Mouse (Mus musculus): ENCODE results near the gene Hacd3. TPM values are rescaled to one million over a fixed set of nuclear protein-coding genes. Genes with fewer than 3 reads are reported as not detected.

Hacd3 gene
- total and polyA plus RNA-seq, 3 experiments = 3.3 to 48.1 (median 22.3) TPM

- Histone ChIP-seq H3K27me3 (ENCODE audit: insufficient read depth, low read length) (peaks cover 81% of the 10 kb centered on the region), H3K4me1 (ENCODE audit: insufficient read depth, low read depth, low read length) (no peaks in the 10 kb centered on the region)
- TF ChIP-seq TAL1 (conservative IDR thresholded peaks at IDR 0.05; ENCODE audit: low read depth, low read length) (no peak), CTCF (IDR thresholded peaks at IDR 0.05; ENCODE audit: low read depth, low read length) (no peak), POLR2AphosphoS5 (IDR thresholded peaks at IDR 0.05; ENCODE audit: insufficient replicate concordance, low read depth, low read length) (no peak), GATA1 (IDR thresholded peaks at IDR 0.05; ENCODE audit: borderline replicate concordance, low read length) (no peak), GATA2 (IDR thresholded peaks at IDR 0.05; ENCODE audit: borderline replicate concordance, low read depth, low read length) (no peak)
Measured at GRCm38 (mm10) chr9:64947483-64948095, 73.9 kb downstream of the Hacd3 start.

GRCm38 (mm10) chr9:64943997-64944396 is 77.5 kb downstream of the Hacd3 start:
- ATAC-seq (ENCODE audit: extremely low read depth, insufficient number of reproducible peaks, low FRiP score, poor library complexity, severe bottlenecking) (no peak), DNase-seq (ENCODE audit: low spot score) (no peak)
- no peaks in the 10 kb centered on the region for H3K9me3 ChIP-seq (replicated peaks)
- peaks cover 6% of the 10 kb centered on the region for H3K4me1 ChIP-seq (ENCODE audit: insufficient read depth, low read depth, low read length)
- no peak for TF ChIP-seq GATA2 (IDR thresholded peaks at IDR 0.05; ENCODE audit: borderline replicate concordance, low read depth, low read length)
- TF ChIP-seq POLR2AphosphoS5 (IDR thresholded peaks at IDR 0.05; ENCODE audit: insufficient replicate concordance, low read depth, low read length) = no peak
- no peak for TF ChIP-seq CTCF (IDR thresholded peaks at IDR 0.05; ENCODE audit: low read depth, low read length)
- TF ChIP-seq GATA1 (IDR thresholded peaks at IDR 0.05; ENCODE audit: borderline replicate concordance, low read length) = no peak
- TF ChIP-seq TAL1 (conservative IDR thresholded peaks at IDR 0.05; ENCODE audit: low read depth, low read length) = no peak
- no peak overlapping the region for H3K4me3 ChIP-seq (ENCODE audit: low read depth, low read length)
- H3K36me3 ChIP-seq (replicated peaks) = no peaks in the 10 kb centered on the region
- peaks cover 73% of the 10 kb centered on the region for H3K27me3 ChIP-seq (ENCODE audit: insufficient read depth, low read length)

More at GRCm38 (mm10) chr9:64947483-64948095, 73.9 kb downstream of the Hacd3 start:
- no peak overlapping the region for H3K4me3 ChIP-seq (ENCODE audit: low read depth, low read length)
- H3K36me3 ChIP-seq (replicated peaks) = no peaks in the 10 kb centered on the region
- no peaks in the 10 kb centered on the region for H3K9me3 ChIP-seq (replicated peaks)
- DNase-seq (ENCODE audit: low spot score) = no peak
- ATAC-seq (ENCODE audit: extremely low read depth, insufficient number of reproducible peaks, low FRiP score, poor library complexity, severe bottlenecking) = no peak

- no peak for TF ChIP-seq TAL1 (conservative IDR thresholded peaks at IDR 0.05; ENCODE audit: low read depth, low read length)
- no peak for TF ChIP-seq POLR2AphosphoS5 (IDR thresholded peaks at IDR 0.05; ENCODE audit: insufficient replicate concordance, low read depth, low read length)
- TF ChIP-seq GATA1 (IDR thresholded peaks at IDR 0.05; ENCODE audit: borderline replicate concordance, low read length) = no peak
- no peak for TF ChIP-seq CTCF (IDR thresholded peaks at IDR 0.05; ENCODE audit: low read depth, low read length)
- TF ChIP-seq GATA2 (IDR thresholded peaks at IDR 0.05; ENCODE audit: borderline replicate concordance, low read depth, low read length) = no peak
- DNase-seq (ENCODE audit: low spot score) = no peak
- Histone ChIP-seq H3K4me3 (ENCODE audit: low read depth, low read length) (no peak overlapping the region), H3K27me3 (ENCODE audit: insufficient read depth, low read length) (peaks cover 67% of the 10 kb centered on the region), H3K9me3 (replicated peaks) (no peaks in the 10 kb centered on the region), H3K4me1 (ENCODE audit: insufficient read depth, low read depth, low read length) (peaks cover 18% of the 10 kb centered on the region), H3K36me3 (replicated peaks) (no peaks in the 10 kb centered on the region)
- ATAC-seq (ENCODE audit: extremely low read depth, insufficient number of reproducible peaks, low FRiP score, poor library complexity, severe bottlenecking) = no peak
Measured at GRCm38 (mm10) chr9:64941650-64942049, 79.8 kb downstream of the Hacd3 start.

- no peak for DNase-seq (ENCODE audit: low spot score)
- TF ChIP-seq CTCF (IDR thresholded peaks at IDR 0.05; ENCODE audit: low read depth, low read length) (no peak), POLR2AphosphoS5 (IDR thresholded peaks at IDR 0.05; ENCODE audit: insufficient replicate concordance, low read depth, low read length) (no peak), GATA2 (IDR thresholded peaks at IDR 0.05; ENCODE audit: borderline replicate concordance, low read depth, low read length) (no peak), TAL1 (conservative IDR thresholded peaks at IDR 0.05; ENCODE audit: low read depth, low read length) (no peak), GATA1 (IDR thresholded peaks at IDR 0.05; ENCODE audit: borderline replicate concordance, low read length) (no peak)
- H3K27me3 ChIP-seq (ENCODE audit: insufficient read depth, low read length) = peaks cover 65% of the 10 kb centered on the region
- no peaks in the 10 kb centered on the region for H3K9me3 ChIP-seq (replicated peaks)
- peaks cover 25% of the 10 kb centered on the region for H3K4me1 ChIP-seq (ENCODE audit: insufficient read depth, low read depth, low read length)
- ATAC-seq (ENCODE audit: extremely low read depth, insufficient number of reproducible peaks, low FRiP score, poor library complexity, severe bottlenecking) = no peak
- H3K36me3 ChIP-seq (replicated peaks) = no peaks in the 10 kb centered on the region
- no peak overlapping the region for H3K4me3 ChIP-seq (ENCODE audit: low read depth, low read length)
Measured at GRCm38 (mm10) chr9:64940731-64941346, 80.7 kb downstream of the Hacd3 start.

- H3K4me1 ChIP-seq (ENCODE audit: insufficient read depth, low read depth, low read length) = peaks cover 25% of the 10 kb centered on the region
- H3K36me3 ChIP-seq (replicated peaks) = no peaks in the 10 kb centered on the region
- no peak for DNase-seq (ENCODE audit: low spot score)
- no peaks in the 10 kb centered on the region for H3K9me3 ChIP-seq (replicated peaks)
- no peak overlapping the region for H3K4me3 ChIP-seq (ENCODE audit: low read depth, low read length)
- ATAC-seq (ENCODE audit: extremely low read depth, insufficient number of reproducible peaks, low FRiP score, poor library complexity, severe bottlenecking) = no peak
- peaks cover 63% of the 10 kb centered on the region for H3K27me3 ChIP-seq (ENCODE audit: insufficient read depth, low read length)
- TF ChIP-seq TAL1 (conservative IDR thresholded peaks at IDR 0.05; ENCODE audit: low read depth, low read length) = no peak
- no peak for TF ChIP-seq POLR2AphosphoS5 (IDR thresholded peaks at IDR 0.05; ENCODE audit: insufficient replicate concordance, low read depth, low read length)
- TF ChIP-seq CTCF (IDR thresholded peaks at IDR 0.05; ENCODE audit: low read depth, low read length) = no peak
- no peak for TF ChIP-seq GATA2 (IDR thresholded peaks at IDR 0.05; ENCODE audit: borderline replicate concordance, low read depth, low read length)
- no peak for TF ChIP-seq GATA1 (IDR thresholded peaks at IDR 0.05; ENCODE audit: borderline replicate concordance, low read length)
Measured at GRCm38 (mm10) chr9:64939790-64940189, 81.7 kb downstream of the Hacd3 start.

GRCm38 (mm10) chr9:64939281-64939680 is 82.2 kb downstream of the Hacd3 start:
- no peak for TF ChIP-seq TAL1 (conservative IDR thresholded peaks at IDR 0.05; ENCODE audit: low read depth, low read length)
- TF ChIP-seq CTCF (IDR thresholded peaks at IDR 0.05; ENCODE audit: low read depth, low read length) = no peak
- no peak for TF ChIP-seq GATA2 (IDR thresholded peaks at IDR 0.05; ENCODE audit: borderline replicate concordance, low read depth, low read length)
- no peak for TF ChIP-seq POLR2AphosphoS5 (IDR thresholded peaks at IDR 0.05; ENCODE audit: insufficient replicate concordance, low read depth, low read length)
- TF ChIP-seq GATA1 (IDR thresholded peaks at IDR 0.05; ENCODE audit: borderline replicate concordance, low read length) = no peak
- ATAC-seq (ENCODE audit: extremely low read depth, insufficient number of reproducible peaks, low FRiP score, poor library complexity, severe bottlenecking) (no peak), DNase-seq (ENCODE audit: low spot score) (no peak)
- Histone ChIP-seq H3K27me3 (ENCODE audit: insufficient read depth, low read length) (peaks cover 63% of the 10 kb centered on the region), H3K9me3 (replicated peaks) (no peaks in the 10 kb centered on the region), H3K4me1 (ENCODE audit: insufficient read depth, low read depth, low read length) (peaks cover 28% of the 10 kb centered on the region), H3K4me3 (ENCODE audit: low read depth, low read length) (no peak overlapping the region), H3K36me3 (replicated peaks) (no peaks in the 10 kb centered on the region)
